Mouse (Mus musculus): ENCODE measurements around the gene Draxin.

DNA sequence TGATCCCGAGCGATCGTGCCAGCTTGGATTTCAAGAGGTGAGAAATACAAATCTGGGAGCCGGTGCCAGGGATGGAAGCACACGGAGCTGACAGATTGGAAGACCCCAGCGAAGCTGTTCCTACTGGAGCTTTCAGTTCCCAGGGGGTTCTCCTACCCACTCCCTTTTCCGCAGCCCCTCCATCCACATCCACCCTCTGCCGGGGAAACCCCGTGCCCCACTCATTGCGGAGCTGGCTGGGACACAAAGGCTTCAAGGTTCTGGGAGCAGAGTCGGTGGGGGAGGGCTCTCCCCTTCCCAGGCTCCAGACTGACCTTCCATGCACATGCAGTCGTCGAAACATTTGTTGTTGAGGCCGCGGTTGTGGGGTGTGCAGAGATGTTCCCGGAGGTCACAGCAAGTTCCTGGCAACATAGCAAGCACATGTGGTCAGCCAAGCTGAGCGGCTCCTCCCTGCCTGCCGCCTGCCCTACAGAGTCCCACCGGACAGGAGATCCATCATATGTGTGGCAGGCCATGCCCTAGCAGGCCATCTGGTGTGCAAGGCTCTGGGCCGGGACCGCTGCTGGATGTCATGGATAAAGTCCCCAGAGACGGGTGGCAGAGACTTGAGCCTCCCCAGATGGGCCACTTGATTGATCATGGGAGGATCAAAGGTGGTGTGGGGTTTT is 22.7 kb downstream of the Draxin start:
- TF ChIP-seq CTCF (IDR thresholded peaks at IDR 0.05; ENCODE audit: low read depth) (no peak), EP300 (IDR thresholded peaks at IDR 0.05; ENCODE audit: low read depth) (no peak)
